Mouse (Mus musculus) ovary, postnatal 36 days (tissue): ENCODE measurements around the gene Gm28051.

Source experiments
- DNase-seq: peaks from one replicate; pipeline ENCODE4 v3.0.0; 2022; ENCODE audit warnings: low spot score, mixed read lengths

The Gm28051 gene

GRCm38 (mm10) chr12:102757689-102758402 is at the start of gene Gm28051, which contains the start of the genes Gon7 and Ubr7:
Gm28051 (minus strand) TSS chr12:102757765.
Gon7 (minus strand) TSS chr12:102757803.
Ubr7 (plus strand) TSS chr12:102757967.
- peak; percentile 95 for DNase-seq

- DNase-seq = no peak
These were observed 42.0 kb upstream of the Gm28051 start for GRCm38 (mm10) chr12:102799528-102799927.

GRCm38 (mm10) chr12:102787927-102788326 is 30.4 kb upstream of the Gm28051 start:
- DNase-seq = no peak

GRCm38 (mm10) chr12:102785593-102785985 is 28.0 kb upstream of the Gm28051 start:
- no peak for DNase-seq

GRCm38 (mm10) chr12:102784899-102785592 is 27.5 kb upstream of the Gm28051 start:
- DNase-seq = no peak

- DNase-seq = no peak
These were observed 25.3 kb upstream of the Gm28051 start for GRCm38 (mm10) chr12:102782841-102783240.

- DNase-seq = no peak
These were observed 21.9 kb upstream of the Gm28051 start for GRCm38 (mm10) chr12:102779452-102779851.

GRCm38 (mm10) chr12:102778151-102778550 is 20.6 kb upstream of the Gm28051 start:
- DNase-seq = no peak

- DNase-seq = no peak
These were observed 18.5 kb upstream of the Gm28051 start for GRCm38 (mm10) chr12:102776035-102776434.

- DNase-seq = no peak
These were observed 15.1 kb upstream of the Gm28051 start for GRCm38 (mm10) chr12:102772676-102773075.

- no peak for DNase-seq
These were observed 14.0 kb upstream of the Gm28051 start for GRCm38 (mm10) chr12:102771601-102772000.

GRCm38 (mm10) chr12:102769000-102769399 is 11.4 kb upstream of the Gm28051 start:
- no peak for DNase-seq

GRCm38 (mm10) chr12:102763696-102764095 is 6.1 kb upstream of the Gm28051 start:
- no peak for DNase-seq

- no peak for DNase-seq
These were observed 4.1 kb upstream of the Gm28051 start for GRCm38 (mm10) chr12:102761668-102762067.

- no peak for DNase-seq
These were observed 1.4 kb upstream of the Gm28051 start for GRCm38 (mm10) chr12:102758936-102759335.

- DNase-seq = no peak
These were observed 815 bp upstream of the Gm28051 start, which contains the start of gene Gm20604 for GRCm38 (mm10) chr12:102758403-102758756. Gm20604 (minus strand) TSS chr12:102758672.

- no peak for DNase-seq
These were observed 393 bp downstream of the Gm28051 start for GRCm38 (mm10) chr12:102757055-102757688.

GRCm38 (mm10) chr12:102756304-102756703 is 1.3 kb downstream of the Gm28051 start:
- no peak for DNase-seq

- DNase-seq = no peak
These were observed 9.3 kb downstream of the Gm28051 start for GRCm38 (mm10) chr12:102748256-102748655.

GRCm38 (mm10) chr12:102744839-102745238 is 12.7 kb downstream of the Gm28051 start:
- DNase-seq = no peak

GRCm38 (mm10) chr12:102743589-102744574 is 13.7 kb downstream of the Gm28051 start, which contains the start of the genes Moap1 and Tmem251:
Moap1 (minus strand) TSS chr12:102743661.
Tmem251 (plus strand) TSS chr12:102743762.
- peak; percentile 86 for DNase-seq
